Mouse (Mus musculus) lung, adult 2 months (tissue): ENCODE measurements around the gene Maml3. TPM values are rescaled to one million over a fixed set of nuclear protein-coding genes. Genes with fewer than 3 reads are reported as not detected.

Experiments
- DNase-seq: peaks from one replicate; pipeline ENCODE4 v3.0.0; 2022
- H3K4me1 ChIP-seq: fragments of 200-500 bp; 2 replicates; pipeline ENCODE4 v1.6.1; 2011; ENCODE audit warnings: low read length; ENCODE audit not compliant: control insufficient read depth, insufficient read depth
- H3K4me3 ChIP-seq: fragments of 200-500 bp; replicated peaks from 2 replicates; pipeline ENCODE3; 2011; ENCODE audit warnings: low read depth, mild to moderate bottlenecking, control low read depth, low read length; ENCODE audit errors: extremely low read depth
- CTCF ChIP-seq: fragments of 200-500 bp; IDR thresholded peaks from 2 replicates; pipeline ENCODE4 v1.5.1; 2011; ENCODE audit warnings: mild to moderate bottlenecking, low read length, control low read depth; ENCODE audit not compliant: insufficient read depth
- POLR2A ChIP-seq: fragments of 200-500 bp; IDR thresholded peaks from 2 replicates; pipeline ENCODE4 v1.6.1; 2011; ENCODE audit warnings: low read depth, mild to moderate bottlenecking, control low read depth, low read length, borderline replicate concordance; ENCODE audit errors: extremely low read depth
- WGBS: fragments of 180-500 bp; shearing (Covaris S2); methylation state at CpG from one replicate; pipeline ENCODE4 v1.1.7; 2018; 5-methylcytosine and 5-hydroxymethylcytosine counted together
- polyA plus RNA-seq: library from polyadenylated mRNA; depleted of rRNA; stranded (reverse); fragments of >200 nt; gene quantifications from 2 replicates; pipeline ENCODE4 v1.2.3, GENCODE M21; 2012

Maml3 gene
- polyA plus RNA-seq, 1 experiment, result 11.2 TPM

DNA sequence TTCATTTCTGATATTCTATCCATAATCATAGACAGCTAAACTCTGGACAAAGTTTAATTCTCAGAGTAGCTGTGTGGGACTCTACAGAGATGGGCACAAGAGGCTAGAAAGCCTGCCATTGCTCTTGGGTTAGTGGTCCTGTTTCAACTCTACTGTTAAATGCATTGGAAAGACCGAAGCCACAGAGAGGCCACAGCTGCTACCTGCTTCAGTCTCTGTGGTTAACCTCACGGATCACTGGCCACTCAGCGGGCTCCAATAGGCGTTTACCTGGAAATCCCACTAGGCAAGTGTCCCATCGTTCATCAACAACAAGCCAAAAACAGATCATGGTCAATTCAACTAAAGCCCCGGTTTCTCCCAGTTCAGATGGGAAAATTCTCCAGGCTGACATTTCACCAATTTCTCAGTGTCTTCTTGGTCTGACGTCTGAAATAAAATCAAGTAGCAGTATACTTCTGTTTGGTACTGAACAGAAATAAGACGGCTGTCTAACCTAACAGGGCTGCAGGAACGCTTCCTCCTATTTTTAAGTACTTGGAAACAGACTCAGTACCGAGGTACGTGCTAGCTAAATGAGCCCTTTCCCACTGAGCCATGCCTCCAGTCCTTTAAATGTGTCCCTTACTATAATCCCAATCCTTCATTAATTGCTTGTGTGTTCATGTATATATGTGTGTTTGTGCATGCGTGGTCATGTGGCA is 339.5 kb downstream of the Maml3 start:
- TF ChIP-seq CTCF (no peak), POLR2A (no peak)
- H3K4me1 ChIP-seq, result no peaks in the 10 kb centered on the region
- H3K4me3 ChIP-seq, result no peak overlapping the region
- 68% methylated on average over 12 of the region's 12 CpGs for WGBS
- no peak for DNase-seq

DNA sequence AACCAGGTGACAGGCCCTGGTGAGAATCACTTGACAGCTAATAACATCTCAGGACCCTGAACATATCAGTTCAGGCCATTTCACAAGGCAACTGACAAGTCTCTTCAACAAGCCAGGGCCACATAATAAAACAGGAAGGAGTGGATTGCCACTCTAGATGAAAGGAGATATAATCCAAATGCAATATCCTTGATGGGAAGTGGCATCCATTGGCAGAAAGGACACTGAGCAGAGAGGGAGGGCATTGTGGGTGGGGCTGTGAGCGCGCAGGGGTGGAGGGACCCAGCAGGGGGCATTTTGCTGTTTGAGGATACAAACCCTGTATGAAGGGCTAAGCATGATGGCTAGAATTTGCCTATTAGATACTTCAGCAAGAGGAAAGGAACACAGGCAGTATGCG is 340.7 kb downstream of the Maml3 start:
- TF ChIP-seq CTCF, result no peak
- no peak for TF ChIP-seq POLR2A
- WGBS, result 90% methylated on average over 3 of the region's 3 CpGs
- Histone ChIP-seq H3K4me1 (no peaks in the 10 kb centered on the region), H3K4me3 (no peak overlapping the region)
- no peak for DNase-seq

- TF ChIP-seq POLR2A (no peak), CTCF (no peak)
- DNase-seq, result no peak
- no peak overlapping the region for H3K4me3 ChIP-seq
- no peaks in the 10 kb centered on the region for H3K4me1 ChIP-seq
- WGBS, result 86% methylated on average over 10 of the region's 10 CpGs
Observed at GRCm38 (mm10) chr3:51762900-51763299, 342.0 kb downstream of the Maml3 start.

DNA sequence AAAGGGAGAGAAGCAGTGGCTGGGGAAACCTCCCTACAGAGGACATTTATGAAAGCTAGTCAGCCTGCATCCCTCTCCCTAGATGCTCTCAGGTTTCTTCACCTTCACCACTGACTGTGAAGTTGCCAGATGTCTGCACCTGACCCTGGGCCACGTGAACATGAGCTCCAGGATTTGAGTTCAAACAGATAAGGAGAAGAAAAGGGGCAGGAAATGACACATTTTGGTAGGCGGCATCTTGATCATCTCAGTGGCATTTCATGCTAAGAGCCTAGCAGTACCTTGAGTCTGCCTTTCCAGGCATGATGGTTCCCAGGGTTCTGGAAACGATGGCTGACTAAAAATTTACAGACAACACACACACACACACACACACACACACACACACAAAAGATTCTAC is 345.3 kb downstream of the Maml3 start:
- Histone ChIP-seq H3K4me3 (no peak overlapping the region), H3K4me1 (peaks cover 2% of the 10 kb centered on the region; the same call in 1 of the 2 replicates)
- TF ChIP-seq CTCF (no peak), POLR2A (no peak)
- WGBS, result 61% methylated on average over 3 of the region's 3 CpGs
- DNase-seq, result no peak

GRCm38 (mm10) chr3:51757032-51757431 is 347.8 kb downstream of the Maml3 start:
- Histone ChIP-seq H3K4me1 (peaks cover 6% of the 10 kb centered on the region), H3K4me3 (no peak overlapping the region)
- WGBS, result 92% methylated on average over 5 of the region's 5 CpGs
- DNase-seq, result no peak
- TF ChIP-seq POLR2A (no peak), CTCF (no peak)

DNA sequence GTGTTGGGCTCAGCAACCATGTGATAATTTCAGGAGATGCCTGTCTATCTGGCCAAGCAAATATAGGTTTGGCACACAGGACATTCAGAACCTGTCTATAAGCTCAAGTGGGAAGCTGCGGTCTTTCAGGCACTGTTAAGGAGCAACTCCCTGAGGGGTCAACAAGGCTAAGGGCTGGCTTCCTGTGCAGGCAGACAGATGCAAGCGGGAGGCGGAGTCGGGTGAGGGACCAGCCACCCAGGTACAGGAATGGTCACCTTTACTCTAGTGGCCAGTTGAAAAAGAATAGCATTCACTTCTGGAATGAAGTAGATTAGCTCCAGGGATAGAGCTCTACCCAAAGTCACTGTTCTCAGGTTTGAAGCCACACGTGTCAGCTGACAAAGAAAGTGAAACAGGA is 348.6 kb downstream of the Maml3 start:
- Histone ChIP-seq H3K4me1 (peaks cover 8% of the 10 kb centered on the region), H3K4me3 (no peak overlapping the region)
- no peak for TF ChIP-seq POLR2A
- 64% methylated on average over 5 of the region's 5 CpGs for WGBS
- no peak for DNase-seq

DNA sequence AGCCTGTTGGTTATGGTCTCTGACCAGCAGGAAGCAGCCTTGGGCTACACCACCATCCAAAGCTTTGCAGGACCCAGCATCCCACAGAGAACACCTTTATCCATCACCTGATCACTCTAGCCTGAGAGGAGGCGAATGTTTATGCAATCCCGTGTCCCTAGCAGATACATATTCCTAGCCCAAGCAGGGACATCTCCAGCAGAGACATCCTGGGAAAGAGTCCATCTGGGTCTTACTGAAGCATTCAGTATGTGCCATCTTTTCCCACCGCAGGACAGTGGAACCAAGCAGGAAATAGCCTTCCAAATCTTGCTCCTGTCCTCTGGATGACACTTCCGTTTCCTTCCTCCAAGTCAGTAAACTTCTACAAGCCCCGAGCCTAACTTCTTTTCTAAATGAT is 351.6 kb downstream of the Maml3 start:
- 45% methylated on average over 5 of the region's 5 CpGs for WGBS
- TF ChIP-seq POLR2A, result no peak
- no peak for TF ChIP-seq CTCF
- DNase-seq, result no peak

DNA sequence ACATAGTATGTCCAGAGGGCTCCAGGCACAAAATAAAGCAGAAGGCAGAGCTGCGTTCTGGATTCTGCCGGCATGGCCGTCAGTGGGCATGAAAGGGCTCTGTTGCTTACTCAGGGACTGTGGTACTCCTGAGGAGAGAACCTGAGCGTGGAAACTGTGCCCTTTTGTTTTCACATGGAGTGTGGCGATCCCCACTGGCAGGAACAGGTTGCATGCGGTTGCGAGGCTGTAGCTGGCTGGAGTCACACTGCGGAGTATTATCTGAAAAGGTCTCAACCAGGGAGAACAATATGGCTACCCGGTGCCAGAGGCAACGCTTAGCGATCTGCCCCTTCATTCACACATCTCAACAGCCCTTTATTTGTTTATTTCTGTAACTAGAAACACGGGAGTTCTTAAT is 353.4 kb downstream of the Maml3 start:
- 63% methylated on average over 12 of the region's 12 CpGs for WGBS
- DNase-seq, result no peak
- TF ChIP-seq CTCF, result no peak
- TF ChIP-seq POLR2A, result no peak
- Histone ChIP-seq H3K4me3 (no peak overlapping the region), H3K4me1 (peaks cover 23% of the 10 kb centered on the region)

More for the DNA sequence above, 351.6 kb downstream of the Maml3 start:
- no peak overlapping the region for H3K4me3 ChIP-seq
- H3K4me1 ChIP-seq, result peaks cover 23% of the 10 kb centered on the region

- peak; percentile 26 for DNase-seq
- 13% methylated on average over 8 of the region's 8 CpGs for WGBS
- H3K4me3 ChIP-seq, result no peak overlapping the region
- peaks cover 21% of the 10 kb centered on the region for H3K4me1 ChIP-seq
- TF ChIP-seq POLR2A (no peak), CTCF (no peak)
Observed at GRCm38 (mm10) chr3:51749812-51750481, 354.9 kb downstream of the Maml3 start.

- WGBS, result 43% methylated on average over 7 of the region's 7 CpGs
- H3K4me3 ChIP-seq, result no peak overlapping the region
- H3K4me1 ChIP-seq, result peaks cover 21% of the 10 kb centered on the region
- TF ChIP-seq CTCF (no peak), POLR2A (no peak)
- DNase-seq, result no peak
Observed at GRCm38 (mm10) chr3:51749421-51749811, 355.5 kb downstream of the Maml3 start.
